Mouse (Mus musculus): ENCODE results near the gene Ttc28. TPM values are rescaled to one million over a fixed set of nuclear protein-coding genes. Genes with fewer than 3 reads are reported as not detected.

Ttc28 gene
- polyA plus RNA-seq, 1 experiment from 2014 or later: 5.4 TPM

- ATAC-seq: no peak
- no peak overlapping the region for H3K9ac ChIP-seq (replicated peaks; ENCODE audit: low read depth)
- no peak for DNase-seq (ENCODE audit: low spot score)
- H3K4me1 ChIP-seq (ENCODE audit: insufficient read depth, low read depth, low read length): no peaks in the 10 kb centered on the region
- TF ChIP-seq CTCF (IDR thresholded peaks at IDR 0.05) (no peak), EP300 (IDR thresholded peaks at IDR 0.05) (no peak)
- H3K27ac ChIP-seq (ENCODE audit: low read length): no peak overlapping the region
- no peaks in the 10 kb centered on the region for H3K36me3 ChIP-seq (ENCODE audit: insufficient read depth, low read length)
- no peak overlapping the region for H3K4me3 ChIP-seq (ENCODE audit: low read depth, low read length)
- H3K4me2 ChIP-seq (replicated peaks; ENCODE audit: low read depth, low read length): no peak overlapping the region
- 77% methylated on average over 4 of the region's 4 CpGs for WGBS
- H3K27me3 ChIP-seq (replicated peaks; ENCODE audit: insufficient read depth, low read length): no peaks in the 10 kb centered on the region
- H3K9me3 ChIP-seq (ENCODE audit: low read length): no peaks in the 10 kb centered on the region
These were observed 78.6 kb downstream of the Ttc28 start for GRCm38 (mm10) chr5:110958196-110958595.

- Histone ChIP-seq H3K9me3 (ENCODE audit: low read length) (no peaks in the 10 kb centered on the region), H3K4me2 (replicated peaks; ENCODE audit: low read depth, low read length) (no peak overlapping the region), H3K27ac (ENCODE audit: low read length) (no peak overlapping the region), H3K4me3 (ENCODE audit: low read depth, low read length) (no peak overlapping the region), H3K4me1 (ENCODE audit: insufficient read depth, low read depth, low read length) (no peaks in the 10 kb centered on the region), H3K9ac (replicated peaks; ENCODE audit: low read depth) (no peak overlapping the region), H3K27me3 (replicated peaks; ENCODE audit: insufficient read depth, low read length) (no peaks in the 10 kb centered on the region), H3K36me3 (ENCODE audit: insufficient read depth, low read length) (no peaks in the 10 kb centered on the region)
- DNase-seq (ENCODE audit: low spot score): no peak
- 49% methylated on average over 4 of the region's 4 CpGs for WGBS
- TF ChIP-seq CTCF (IDR thresholded peaks at IDR 0.05) (no peak), EP300 (IDR thresholded peaks at IDR 0.05) (no peak)
- ATAC-seq: no peak
These were observed 80.5 kb downstream of the Ttc28 start for GRCm38 (mm10) chr5:110960067-110960466.

GRCm38 (mm10) chr5:110960890-110961289 is 81.3 kb downstream of the Ttc28 start:
- H3K4me3 ChIP-seq (ENCODE audit: low read depth, low read length): no peak overlapping the region
- DNase-seq (ENCODE audit: low spot score): no peak
- no peaks in the 10 kb centered on the region for H3K27me3 ChIP-seq (replicated peaks; ENCODE audit: insufficient read depth, low read length)
- no peaks in the 10 kb centered on the region for H3K36me3 ChIP-seq (ENCODE audit: insufficient read depth, low read length)
- no peaks in the 10 kb centered on the region for H3K4me1 ChIP-seq (ENCODE audit: insufficient read depth, low read depth, low read length)
- H3K9me3 ChIP-seq (ENCODE audit: low read length): no peaks in the 10 kb centered on the region
- H3K4me2 ChIP-seq (replicated peaks; ENCODE audit: low read depth, low read length): no peak overlapping the region
- no peak overlapping the region for H3K9ac ChIP-seq (replicated peaks; ENCODE audit: low read depth)
- no peak for ATAC-seq
- no peak for TF ChIP-seq CTCF (IDR thresholded peaks at IDR 0.05)
- TF ChIP-seq EP300 (IDR thresholded peaks at IDR 0.05): no peak
- no peak overlapping the region for H3K27ac ChIP-seq (ENCODE audit: low read length)
- 62% methylated on average over 4 of the region's 4 CpGs for WGBS

- Histone ChIP-seq H3K27me3 (replicated peaks; ENCODE audit: insufficient read depth, low read length) (no peaks in the 10 kb centered on the region), H3K27ac (ENCODE audit: low read length) (no peak overlapping the region), H3K9ac (replicated peaks; ENCODE audit: low read depth) (no peak overlapping the region), H3K4me1 (ENCODE audit: insufficient read depth, low read depth, low read length) (no peaks in the 10 kb centered on the region), H3K4me2 (replicated peaks; ENCODE audit: low read depth, low read length) (no peak overlapping the region), H3K36me3 (ENCODE audit: insufficient read depth, low read length) (no peaks in the 10 kb centered on the region), H3K4me3 (ENCODE audit: low read depth, low read length) (no peak overlapping the region), H3K9me3 (ENCODE audit: low read length) (no peaks in the 10 kb centered on the region)
- DNase-seq (ENCODE audit: low spot score): no peak
- 72% methylated on average over 11 of the region's 11 CpGs for WGBS
- no peak for TF ChIP-seq CTCF (IDR thresholded peaks at IDR 0.05)
- TF ChIP-seq EP300 (IDR thresholded peaks at IDR 0.05): no peak
- no peak for ATAC-seq
These were observed 88.0 kb downstream of the Ttc28 start for GRCm38 (mm10) chr5:110967483-110968055.

GRCm38 (mm10) chr5:110968566-110968965 is 89.0 kb downstream of the Ttc28 start:
- TF ChIP-seq CTCF (IDR thresholded peaks at IDR 0.05) (no peak), EP300 (IDR thresholded peaks at IDR 0.05) (no peak)
- ATAC-seq: no peak
- Histone ChIP-seq H3K4me1 (ENCODE audit: insufficient read depth, low read depth, low read length) (no peaks in the 10 kb centered on the region), H3K27ac (ENCODE audit: low read length) (no peak overlapping the region), H3K9ac (replicated peaks; ENCODE audit: low read depth) (no peak overlapping the region), H3K4me3 (ENCODE audit: low read depth, low read length) (no peak overlapping the region), H3K27me3 (replicated peaks; ENCODE audit: insufficient read depth, low read length) (no peaks in the 10 kb centered on the region), H3K4me2 (replicated peaks; ENCODE audit: low read depth, low read length) (no peak overlapping the region), H3K9me3 (ENCODE audit: low read length) (no peaks in the 10 kb centered on the region), H3K36me3 (ENCODE audit: insufficient read depth, low read length) (no peaks in the 10 kb centered on the region)
- WGBS: 60% methylated on average over 1 of the region's 1 CpGs
- DNase-seq (ENCODE audit: low spot score): no peak

- no peak overlapping the region for H3K4me3 ChIP-seq (ENCODE audit: low read depth, low read length)
- ATAC-seq (no peak), DNase-seq (ENCODE audit: low spot score) (peak; percentile 19)
- TF ChIP-seq EP300 (IDR thresholded peaks at IDR 0.05) (no peak), CTCF (IDR thresholded peaks at IDR 0.05) (no peak)
- H3K9ac ChIP-seq (replicated peaks; ENCODE audit: low read depth): no peak overlapping the region
- H3K36me3 ChIP-seq (ENCODE audit: insufficient read depth, low read length): no peaks in the 10 kb centered on the region
- WGBS: 39% methylated on average over 9 of the region's 9 CpGs
- no peak overlapping the region for H3K4me2 ChIP-seq (replicated peaks; ENCODE audit: low read depth, low read length)
- H3K27ac ChIP-seq (ENCODE audit: low read length): no peak overlapping the region
- no peaks in the 10 kb centered on the region for H3K4me1 ChIP-seq (ENCODE audit: insufficient read depth, low read depth, low read length)
- no peaks in the 10 kb centered on the region for H3K27me3 ChIP-seq (replicated peaks; ENCODE audit: insufficient read depth, low read length)
- H3K9me3 ChIP-seq (ENCODE audit: low read length): no peaks in the 10 kb centered on the region
These were observed 90.7 kb downstream of the Ttc28 start for GRCm38 (mm10) chr5:110970162-110970780.

All from lung, postnatal 0 days (tissue).